20 mouse cellular contexts compared by ENCODE assay signal in genomic region chr5:91881771-91882170, GRCm38 (mm10).
DNase-seq lines count a peak whose midpoint lies in the region; ATAC-seq and TF ChIP-seq lines count a peak whose summit lies in the region.
"Had no signal": no experiment of that assay in that cellular context is flagged by ENCODE, and none has a peak within 500 bp of the region (broad histone marks: within the 10 kb centered on the region; RNA-seq: fewer than 3 reads in every experiment).

No protein-coding gene starts in this region.

- H3K4me3 ChIP-seq in embryonic facial prominence, embryonic 14.5 days (ENCODE audit: low read depth, low read length), result no peak overlapping the region
- H3K4me3 ChIP-seq in embryonic facial prominence, embryonic 10.5 days, result no peak overlapping the region
- H3K4me3 ChIP-seq in forebrain, postnatal 0 days (ENCODE audit: low read depth, low read length), result no peak overlapping the region
- no peak overlapping the region for H3K4me3 ChIP-seq in forebrain, embryonic 12.5 days (replicated peaks)
- H3K4me3 ChIP-seq: embryonic facial prominence, embryonic 12.5 days; erythroblast, embryonic 14.5 days; hindbrain, embryonic 12.5 days; hindbrain, embryonic 15.5 days had no signal

- no peaks in the 10 kb centered on the region for H3K36me3 ChIP-seq in embryonic facial prominence, embryonic 14.5 days (ENCODE audit: control insufficient read depth, insufficient read depth, low read length)
- H3K36me3 ChIP-seq in embryonic facial prominence, embryonic 10.5 days (replicated peaks), result no peaks in the 10 kb centered on the region
- H3K36me3 ChIP-seq in forebrain, postnatal 0 days (ENCODE audit: insufficient read depth), result no peaks in the 10 kb centered on the region
- H3K36me3 ChIP-seq in forebrain, embryonic 12.5 days (replicated peaks), result no peaks in the 10 kb centered on the region
- H3K36me3 ChIP-seq: embryonic facial prominence, embryonic 12.5 days; hindbrain, embryonic 12.5 days; hindbrain, embryonic 15.5 days had no signal

- H3K4me1 ChIP-seq in embryonic facial prominence, embryonic 14.5 days (ENCODE audit: control insufficient read depth, insufficient read depth, low read length), result no peaks in the 10 kb centered on the region
- H3K4me1 ChIP-seq in embryonic facial prominence, embryonic 10.5 days, result no peaks in the 10 kb centered on the region
- no peaks in the 10 kb centered on the region for H3K4me1 ChIP-seq in forebrain, postnatal 0 days (ENCODE audit: insufficient read depth)
- H3K4me1 ChIP-seq in forebrain, embryonic 12.5 days, result no peaks in the 10 kb centered on the region
- H3K4me1 ChIP-seq: embryonic facial prominence, embryonic 12.5 days; hindbrain, embryonic 12.5 days; hindbrain, embryonic 15.5 days had no signal

- H3K27me3 ChIP-seq in embryonic facial prominence, embryonic 14.5 days (replicated peaks; ENCODE audit: control insufficient read depth, insufficient read depth, low read length), result no peaks in the 10 kb centered on the region
- no peaks in the 10 kb centered on the region for H3K27me3 ChIP-seq in embryonic facial prominence, embryonic 10.5 days (replicated peaks; ENCODE audit: low read depth, poor library complexity, severe bottlenecking)
- no peaks in the 10 kb centered on the region for H3K27me3 ChIP-seq in forebrain, postnatal 0 days (ENCODE audit: insufficient read depth, low read length)
- no peaks in the 10 kb centered on the region for H3K27me3 ChIP-seq in forebrain, embryonic 12.5 days
- H3K27me3 ChIP-seq: embryonic facial prominence, embryonic 12.5 days; hindbrain, embryonic 12.5 days; hindbrain, embryonic 15.5 days had no signal

- WGBS in embryonic facial prominence, embryonic 14.5 days, result 70% methylated on average over 1 of the region's 1 CpGs
- 71% methylated on average over 1 of the region's 1 CpGs for WGBS in embryonic facial prominence, embryonic 10.5 days
- 51% methylated on average over 1 of the region's 1 CpGs for WGBS in forebrain, postnatal 0 days
- WGBS in forebrain, embryonic 12.5 days, result 65% methylated on average over 1 of the region's 1 CpGs

- TF ChIP-seq CTCF in forebrain, postnatal 0 days (IDR thresholded peaks at IDR 0.05; ENCODE audit: low read depth), result no peak

- 0 out of 2 replicates have a peak, but pooled peaks cover 4% of the 10 kb centered on the region for H3K9me3 ChIP-seq in embryonic facial prominence, embryonic 14.5 days (ENCODE audit: control insufficient read depth, low read length)
- no peaks in the 10 kb centered on the region for H3K9me3 ChIP-seq in embryonic facial prominence, embryonic 10.5 days
- no peaks in the 10 kb centered on the region for H3K9me3 ChIP-seq in forebrain, postnatal 0 days (ENCODE audit: low read length)
- H3K9me3 ChIP-seq in forebrain, embryonic 12.5 days, result 0 out of 2 replicates have a peak, but pooled peaks cover 5% of the 10 kb centered on the region
- H3K9me3 ChIP-seq: embryonic facial prominence, embryonic 12.5 days; hindbrain, embryonic 12.5 days had no signal

- H3K4me2 ChIP-seq in embryonic facial prominence, embryonic 14.5 days (ENCODE audit: low read depth, low read length), result no peak overlapping the region
- no peak overlapping the region for H3K4me2 ChIP-seq in forebrain, postnatal 0 days (ENCODE audit: low read depth)
- H3K4me2 ChIP-seq in forebrain, embryonic 12.5 days, result no peak overlapping the region
- H3K4me2 ChIP-seq: embryonic facial prominence, embryonic 12.5 days; heart, embryonic 11.5 days; hindbrain, embryonic 12.5 days; hindbrain, embryonic 15.5 days had no signal

- DNase-seq in embryonic facial prominence, embryonic 14.5 days (ENCODE audit: low spot score), result no peak
- no peak for DNase-seq in embryonic facial prominence, embryonic 10.5 days (ENCODE audit: low spot score)
- no peak for DNase-seq in forebrain, postnatal 0 days
- DNase-seq in brain, adult 2 months (ENCODE audit: low read depth, low spot score), result peak; percentile 41
- DNase-seq in cerebellum, adult 11 months, result no peak
- DNase-seq: adrenal gland, adult 8-10 months; adrenal gland, postnatal 25 days; cerebellum, adult 11-12 months; cerebellum, adult 9-10 months; cerebellum, postnatal 14 days; gastrocnemius, postnatal 25 days; kidney, adult 2 months had no signal

- peak; percentile 70; the same call in 1 of the 2 replicates for ATAC-seq in embryonic facial prominence, embryonic 14.5 days (ENCODE audit: low read depth)
- ATAC-seq in forebrain, postnatal 0 days, result peak; percentile 73; the same call in 1 of the 2 replicates
- no peak for ATAC-seq in forebrain, embryonic 12.5 days (ENCODE audit: low FRiP score)
- ATAC-seq: activated CD4-positive, CD25-positive, alpha-beta regulatory T cell, adult 4 months; intestine, postnatal 0 days had no signal

- no peak overlapping the region for H3K9ac ChIP-seq in embryonic facial prominence, embryonic 14.5 days (ENCODE audit: low read depth, low read length)
- H3K9ac ChIP-seq in forebrain, postnatal 0 days, result no peak overlapping the region
- no peak overlapping the region for H3K9ac ChIP-seq in forebrain, embryonic 12.5 days
- H3K9ac ChIP-seq: embryonic facial prominence, embryonic 12.5 days; hindbrain, embryonic 12.5 days; hindbrain, embryonic 15.5 days had no signal

- no peak overlapping the region for H3K27ac ChIP-seq in embryonic facial prominence, embryonic 14.5 days (replicated peaks; ENCODE audit: low read depth, low read length)
- no peak overlapping the region for H3K27ac ChIP-seq in embryonic facial prominence, embryonic 10.5 days (replicated peaks)
- H3K27ac ChIP-seq in forebrain, postnatal 0 days (ENCODE audit: low read depth, low read length), result no peak overlapping the region
- H3K27ac ChIP-seq in forebrain, embryonic 12.5 days, result no peak overlapping the region
- H3K27ac ChIP-seq: embryonic facial prominence, embryonic 12.5 days; hindbrain, embryonic 12.5 days; hindbrain, embryonic 15.5 days had no signal
